Mouse (Mus musculus) E14TG2a.4 (cell line): Measurements from ENCODE around the gene Setd1b.
A peak's percentile ranks its signal among the peaks of the same experiment; 100 is the strongest.

Experiments
- CTCF ChIP-seq: conservative IDR thresholded peaks from 2 replicates; pipeline ENCODE4 v1.5.1; 2014; ENCODE audit warnings: low read length
- NANOG ChIP-seq: IDR thresholded peaks from 2 replicates; pipeline ENCODE4 v1.6.1; 2014; ENCODE audit warnings: borderline replicate concordance, low read length, mixed read lengths

DNA sequence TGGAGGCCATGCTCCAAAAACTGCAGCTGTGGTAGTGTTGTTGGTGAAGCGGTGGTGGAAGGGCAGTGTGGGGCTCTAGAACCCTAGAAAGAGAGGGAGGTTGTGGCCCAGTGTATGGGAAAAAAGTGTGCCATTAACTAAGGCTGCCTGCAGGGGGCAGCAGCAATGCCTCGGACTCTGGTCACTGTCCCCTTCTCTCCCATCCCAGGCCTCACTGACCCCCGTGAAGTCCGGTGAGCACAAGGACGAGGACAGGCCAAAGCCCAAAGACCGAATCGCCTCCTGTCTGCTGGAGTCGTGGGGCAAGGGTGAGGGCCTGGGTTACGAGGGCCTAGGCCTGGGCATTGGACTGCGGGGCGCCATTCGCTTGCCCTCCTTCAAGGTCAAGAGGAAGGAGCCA, 14.8 kb downstream of the Setd1b start:
- TF ChIP-seq CTCF, result peak; percentile 73
- no peak for TF ChIP-seq NANOG
